Mouse (Mus musculus): ENCODE results near the gene Tyw5. TPM values are rescaled to one million over a fixed set of nuclear protein-coding genes. Genes with fewer than 3 reads are reported as not detected.
A peak's percentile ranks its signal among the peaks of the same experiment; 100 is the strongest.

Tyw5 gene
- polyA plus RNA-seq, 1 experiment from 2014 or later: 26.9 TPM

DNA sequence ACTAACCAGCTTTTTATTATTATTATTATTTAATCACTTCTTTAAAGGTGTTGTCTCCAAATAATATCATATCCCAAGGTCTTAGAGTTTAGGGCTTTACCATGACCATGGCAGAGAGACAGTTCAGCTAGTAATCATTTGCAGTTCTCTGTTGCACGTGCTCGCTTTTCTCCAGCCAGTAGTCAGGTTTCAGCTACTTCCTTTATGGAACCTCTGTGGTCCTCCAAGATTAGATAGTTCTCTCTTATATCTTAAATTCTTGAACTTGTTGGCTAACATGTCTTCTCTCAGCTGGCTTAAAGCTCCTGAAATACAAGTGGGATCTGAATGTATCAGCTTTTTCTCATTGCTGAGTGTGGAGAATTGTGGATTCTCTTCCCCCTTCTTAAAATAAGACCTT, 2.1 kb upstream of the Tyw5 start:
- DNase-seq (ENCODE audit: low spot score): no peak
- Histone ChIP-seq H3K27me3 (replicated peaks; ENCODE audit: insufficient read depth, low read length) (no peaks in the 10 kb centered on the region), H3K9me3 (ENCODE audit: low read length) (no peaks in the 10 kb centered on the region), H3K36me3 (ENCODE audit: insufficient read depth, low read length) (no peaks in the 10 kb centered on the region; the same call in 1 of the 2 replicates), H3K27ac (ENCODE audit: low read length) (no peak overlapping the region), H3K4me3 (ENCODE audit: low read depth, low read length) (no peak overlapping the region), H3K9ac (replicated peaks; ENCODE audit: low read depth) (no peak overlapping the region), H3K4me1 (ENCODE audit: insufficient read depth, low read depth, low read length) (peaks cover 10% of the 10 kb centered on the region; the same call in 1 of the 2 replicates), H3K4me2 (replicated peaks; ENCODE audit: low read depth, low read length) (no peak overlapping the region)
- TF ChIP-seq EP300 (IDR thresholded peaks at IDR 0.05): no peak
- TF ChIP-seq CTCF (IDR thresholded peaks at IDR 0.05): no peak
- WGBS: 87% methylated on average over 2 of the region's 2 CpGs
- ATAC-seq: no peak

GRCm38 (mm10) chr1:57402116-57402515, 4.8 kb downstream of the Tyw5 start:
- no peak for ATAC-seq
- H3K4me1 ChIP-seq (ENCODE audit: insufficient read depth, low read depth, low read length): peaks cover under 1% of the 10 kb centered on the region; the same call in 1 of the 2 replicates
- H3K27ac ChIP-seq (ENCODE audit: low read length): no peak overlapping the region
- no peak overlapping the region for H3K4me3 ChIP-seq (ENCODE audit: low read depth, low read length)
- no peak overlapping the region for H3K9ac ChIP-seq (replicated peaks; ENCODE audit: low read depth)
- WGBS: 92% methylated on average over 5 of the region's 5 CpGs
- no peaks in the 10 kb centered on the region for H3K36me3 ChIP-seq (ENCODE audit: insufficient read depth, low read length)
- H3K4me2 ChIP-seq (replicated peaks; ENCODE audit: low read depth, low read length): no peak overlapping the region
- no peaks in the 10 kb centered on the region for H3K9me3 ChIP-seq (ENCODE audit: low read length)
- no peaks in the 10 kb centered on the region for H3K27me3 ChIP-seq (replicated peaks; ENCODE audit: insufficient read depth, low read length)
- DNase-seq (ENCODE audit: low spot score): no peak
- TF ChIP-seq EP300 (IDR thresholded peaks at IDR 0.05) (no peak), CTCF (IDR thresholded peaks at IDR 0.05) (no peak)

- ATAC-seq (no peak), DNase-seq (ENCODE audit: low spot score) (no peak)
- H3K36me3 ChIP-seq (ENCODE audit: insufficient read depth, low read length): peaks cover 4% of the 10 kb centered on the region; the same call in 1 of the 2 replicates
- H3K4me3 ChIP-seq (ENCODE audit: low read depth, low read length): no peak overlapping the region
- no peak overlapping the region for H3K27ac ChIP-seq (ENCODE audit: low read length)
- H3K4me2 ChIP-seq (replicated peaks; ENCODE audit: low read depth, low read length): no peak overlapping the region
- no peaks in the 10 kb centered on the region for H3K4me1 ChIP-seq (ENCODE audit: insufficient read depth, low read depth, low read length)
- no peaks in the 10 kb centered on the region for H3K27me3 ChIP-seq (replicated peaks; ENCODE audit: insufficient read depth, low read length)
- WGBS: 92% methylated on average over 2 of the region's 2 CpGs
- TF ChIP-seq EP300 (IDR thresholded peaks at IDR 0.05) (no peak), CTCF (IDR thresholded peaks at IDR 0.05) (no peak)
- no peaks in the 10 kb centered on the region for H3K9me3 ChIP-seq (ENCODE audit: low read length)
- H3K9ac ChIP-seq (replicated peaks; ENCODE audit: low read depth): no peak overlapping the region
These were observed 6.0 kb downstream of the Tyw5 start for GRCm38 (mm10) chr1:57400877-57401276.

GRCm38 (mm10) chr1:57400321-57400720, 6.6 kb downstream of the Tyw5 start:
- Histone ChIP-seq H3K4me3 (ENCODE audit: low read depth, low read length) (no peak overlapping the region), H3K36me3 (ENCODE audit: insufficient read depth, low read length) (peaks cover 4% of the 10 kb centered on the region; the same call in 1 of the 2 replicates)

DNA sequence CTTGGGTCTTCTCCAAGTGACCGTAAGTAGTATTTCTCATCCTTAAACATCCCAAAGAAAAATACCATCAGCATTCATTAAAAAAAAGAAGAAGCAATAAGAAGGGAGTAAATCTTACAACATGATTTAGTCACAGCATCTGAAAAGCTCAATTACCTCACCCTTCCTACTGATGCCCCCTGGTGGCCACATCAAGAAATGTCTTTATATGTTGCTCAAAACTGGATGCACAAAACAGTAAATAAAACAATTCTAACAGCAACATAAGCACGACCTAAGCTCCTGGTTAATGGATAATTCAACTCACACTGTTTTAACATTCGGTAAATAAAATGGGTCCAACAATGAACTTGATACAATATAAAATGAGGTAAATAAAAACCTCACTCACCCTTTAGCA, 12.8 kb downstream of the Tyw5 start:
- WGBS: 64% methylated on average over 3 of the region's 3 CpGs
- no peaks in the 10 kb centered on the region for H3K27me3 ChIP-seq (replicated peaks; ENCODE audit: insufficient read depth, low read length)
- TF ChIP-seq EP300 (IDR thresholded peaks at IDR 0.05) (no peak), CTCF (IDR thresholded peaks at IDR 0.05) (peak; percentile 81)
- no peak overlapping the region for H3K27ac ChIP-seq (ENCODE audit: low read length)
- H3K4me2 ChIP-seq (replicated peaks; ENCODE audit: low read depth, low read length): no peak overlapping the region
- DNase-seq (ENCODE audit: low spot score) (peak; percentile 80), ATAC-seq (no peak)
- no peak overlapping the region for H3K9ac ChIP-seq (replicated peaks; ENCODE audit: low read depth)
- H3K4me1 ChIP-seq (ENCODE audit: insufficient read depth, low read depth, low read length): no peaks in the 10 kb centered on the region
- H3K4me3 ChIP-seq (ENCODE audit: low read depth, low read length): no peak overlapping the region
- H3K36me3 ChIP-seq (ENCODE audit: insufficient read depth, low read length): peaks cover 7% of the 10 kb centered on the region; the same call in 1 of the 2 replicates
- H3K9me3 ChIP-seq (ENCODE audit: low read length): no peaks in the 10 kb centered on the region

More at GRCm38 (mm10) chr1:57400321-57400720, 6.6 kb downstream of the Tyw5 start:
- Histone ChIP-seq H3K4me2 (replicated peaks; ENCODE audit: low read depth, low read length) (no peak overlapping the region), H3K27ac (ENCODE audit: low read length) (no peak overlapping the region), H3K27me3 (replicated peaks; ENCODE audit: insufficient read depth, low read length) (no peaks in the 10 kb centered on the region), H3K4me1 (ENCODE audit: insufficient read depth, low read depth, low read length) (no peaks in the 10 kb centered on the region), H3K9ac (replicated peaks; ENCODE audit: low read depth) (no peak overlapping the region), H3K9me3 (ENCODE audit: low read length) (no peaks in the 10 kb centered on the region)
- WGBS: 98% methylated on average over 2 of the region's 2 CpGs
- no peak for TF ChIP-seq EP300 (IDR thresholded peaks at IDR 0.05)
- TF ChIP-seq CTCF (IDR thresholded peaks at IDR 0.05): no peak
- DNase-seq (ENCODE audit: low spot score) (no peak), ATAC-seq (no peak)

GRCm38 (mm10) chr1:57392417-57392816, 14.5 kb downstream of the Tyw5 start:
- no peak for ATAC-seq
- no peak overlapping the region for H3K4me3 ChIP-seq (ENCODE audit: low read depth, low read length)
- 69% methylated on average over 4 of the region's 4 CpGs for WGBS
- H3K4me1 ChIP-seq (ENCODE audit: insufficient read depth, low read depth, low read length): no peaks in the 10 kb centered on the region
- H3K27ac ChIP-seq (ENCODE audit: low read length): no peak overlapping the region
- H3K36me3 ChIP-seq (ENCODE audit: insufficient read depth, low read length): peaks cover 7% of the 10 kb centered on the region; the same call in 1 of the 2 replicates
- no peaks in the 10 kb centered on the region for H3K27me3 ChIP-seq (replicated peaks; ENCODE audit: insufficient read depth, low read length)
- DNase-seq (ENCODE audit: low spot score): no peak
- no peaks in the 10 kb centered on the region for H3K9me3 ChIP-seq (ENCODE audit: low read length)
- no peak overlapping the region for H3K9ac ChIP-seq (replicated peaks; ENCODE audit: low read depth)
- no peak overlapping the region for H3K4me2 ChIP-seq (replicated peaks; ENCODE audit: low read depth, low read length)
- TF ChIP-seq CTCF (IDR thresholded peaks at IDR 0.05) (no peak), EP300 (IDR thresholded peaks at IDR 0.05) (no peak)

Data from lung, postnatal 0 days (tissue).